Mouse (Mus musculus) heart, embryonic 10.5 days (tissue): ENCODE measurements around the gene C530025M09Rik. TPM values are rescaled to one million over a fixed set of nuclear protein-coding genes. Genes with fewer than 3 reads are reported as not detected.

Experiments
- polyA plus RNA-seq: library from polyadenylated mRNA; unstranded; fragments of >200 nt; fragmentation: Nextera tagmentation; extraction: Ambion mirVana; gene quantifications from 2 replicates; pipeline ENCODE4 v1.2.1, GENCODE M21; 2016

Gene C530025M09Rik
- polyA plus RNA-seq, 1 experiment from 2014 or later, result 0.28 TPM

Other genes with a start within 250 kb of the C530025M09Rik start
- 2.2 and 2.5 TPM in 2 replicates for gene Syndig1, start 2.0 kb downstream of the C530025M09Rik start, polyA plus RNA-seq